Mouse (Mus musculus): ENCODE measurements at regions not wholly inside any gene's neighbourhood (a gene's known extent, or its start where the extent isn't known, plus 50 kb on each side); places are given as distances from the start of the nearest gene placed in this dataset.

DNA sequence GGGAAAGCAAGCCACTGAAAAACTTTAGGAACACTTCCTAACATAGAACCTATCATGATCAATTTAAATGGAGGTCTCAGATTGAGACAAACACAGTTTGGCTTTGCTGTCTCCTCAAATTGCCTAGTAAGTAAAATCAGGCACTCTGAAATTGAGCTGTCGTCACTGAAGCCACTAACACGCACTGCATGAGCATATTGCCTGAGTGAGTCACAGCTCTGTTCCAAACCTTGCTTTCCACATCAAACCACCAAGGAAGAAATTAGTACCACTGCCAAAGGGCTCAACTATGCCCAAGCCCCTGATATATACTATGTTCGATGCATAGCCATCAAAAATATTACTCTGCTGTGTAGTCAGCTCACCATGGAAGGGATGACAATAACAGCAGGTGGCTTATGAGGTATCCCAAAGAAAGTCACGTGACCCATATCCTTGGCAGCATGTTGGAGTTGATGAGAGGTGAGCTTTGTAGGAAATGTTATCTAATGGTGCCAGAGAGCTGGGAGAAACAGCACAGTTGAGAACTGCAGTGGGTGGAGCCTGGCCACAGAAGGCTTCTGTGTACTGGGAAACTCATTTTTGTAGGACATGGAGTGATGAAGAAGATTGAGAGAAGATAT is 663.4 kb downstream of the Pdcd6ip start:
- H3K27me3 ChIP-seq (ENCODE audit: control insufficient read depth, insufficient read depth, low read depth, low read length): no peaks in the 10 kb centered on the region
- H3K36me3 ChIP-seq (ENCODE audit: control insufficient read depth, insufficient read depth, low read length): no peaks in the 10 kb centered on the region
- WGBS: 86% methylated on average over 4 of the region's 4 CpGs
- no peak overlapping the region for H3K27ac ChIP-seq (ENCODE audit: low read length)
- H3K4me3 ChIP-seq (ENCODE audit: low read depth, low read length): no peak overlapping the region
- ATAC-seq: no peak
- H3K9me3 ChIP-seq (replicated peaks; ENCODE audit: control insufficient read depth, low read length, poor library complexity, severe bottlenecking): no peaks in the 10 kb centered on the region
- H3K4me1 ChIP-seq (ENCODE audit: control insufficient read depth, insufficient read depth, low read length): no peaks in the 10 kb centered on the region
- no peak overlapping the region for H3K4me2 ChIP-seq (ENCODE audit: low read length)
- no peak overlapping the region for H3K9ac ChIP-seq (ENCODE audit: low read depth, low read length)

- no peak overlapping the region for H3K9ac ChIP-seq (ENCODE audit: low read depth, low read length)
- 88% methylated on average over 6 of the region's 6 CpGs for WGBS
Observed at GRCm38 (mm10) chr9:113040885-113041284, 667.2 kb downstream of the Pdcd6ip start.

DNA sequence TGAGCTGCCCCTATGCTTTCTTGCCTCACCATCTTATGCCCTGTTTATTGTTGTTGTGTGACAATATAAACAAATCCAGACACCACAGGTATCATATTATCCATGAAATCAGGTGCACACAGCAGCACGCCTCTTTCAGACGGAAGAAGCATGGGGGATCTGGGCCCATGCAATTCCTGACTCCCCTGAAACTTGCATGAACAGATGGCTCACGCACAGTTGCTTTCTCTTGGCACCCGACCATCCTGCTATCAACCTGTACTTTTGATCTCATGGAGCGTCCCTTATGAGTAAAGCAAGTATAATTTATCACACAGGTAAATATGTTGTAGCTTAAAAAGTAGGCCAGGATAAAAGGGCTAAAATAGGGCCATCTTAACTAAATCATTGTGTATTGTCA is 674.1 kb downstream of the Pdcd6ip start:
- Histone ChIP-seq H3K36me3 (ENCODE audit: control insufficient read depth, insufficient read depth, low read length) (no peaks in the 10 kb centered on the region), H3K9ac (ENCODE audit: low read depth, low read length) (no peak overlapping the region), H3K4me1 (ENCODE audit: control insufficient read depth, insufficient read depth, low read length) (no peaks in the 10 kb centered on the region), H3K27me3 (ENCODE audit: control insufficient read depth, insufficient read depth, low read depth, low read length) (no peaks in the 10 kb centered on the region), H3K9me3 (replicated peaks; ENCODE audit: control insufficient read depth, low read length, poor library complexity, severe bottlenecking) (no peaks in the 10 kb centered on the region), H3K27ac (ENCODE audit: low read length) (no peak overlapping the region), H3K4me2 (ENCODE audit: low read length) (no peak overlapping the region), H3K4me3 (ENCODE audit: low read depth, low read length) (no peak overlapping the region)
- 73% methylated on average over 5 of the region's 5 CpGs for WGBS
- ATAC-seq: no peak

More at GRCm38 (mm10) chr9:113040885-113041284, 667.2 kb downstream of the Pdcd6ip start:
- H3K27me3 ChIP-seq (ENCODE audit: control insufficient read depth, insufficient read depth, low read depth, low read length): no peaks in the 10 kb centered on the region
- H3K4me1 ChIP-seq (ENCODE audit: control insufficient read depth, insufficient read depth, low read length): no peaks in the 10 kb centered on the region
- no peak overlapping the region for H3K4me3 ChIP-seq (ENCODE audit: low read depth, low read length)
- no peaks in the 10 kb centered on the region for H3K9me3 ChIP-seq (replicated peaks; ENCODE audit: control insufficient read depth, low read length, poor library complexity, severe bottlenecking)
- no peak for ATAC-seq
- no peak overlapping the region for H3K4me2 ChIP-seq (ENCODE audit: low read length)
- H3K36me3 ChIP-seq (ENCODE audit: control insufficient read depth, insufficient read depth, low read length): no peaks in the 10 kb centered on the region
- no peak overlapping the region for H3K27ac ChIP-seq (ENCODE audit: low read length)

DNA sequence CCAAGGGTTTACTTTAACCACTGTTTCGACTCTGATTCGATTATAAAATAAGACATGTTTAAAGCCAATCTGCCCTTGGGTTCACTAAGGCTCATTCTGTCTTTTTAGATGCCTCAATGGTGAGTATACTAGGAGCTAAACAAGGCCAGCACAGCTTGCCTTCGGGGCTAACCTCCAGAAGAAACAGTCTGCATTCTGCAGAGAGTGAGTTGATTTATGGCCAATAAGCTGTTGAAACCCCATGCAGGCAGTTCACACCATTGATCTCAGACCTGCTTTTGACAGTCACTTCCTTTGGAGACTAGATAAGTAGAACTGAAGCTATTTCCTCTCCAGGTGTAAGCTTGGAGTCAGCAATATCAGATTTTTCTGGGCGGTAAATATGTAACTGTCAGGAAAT is 679.0 kb downstream of the Pdcd6ip start:
- Histone ChIP-seq H3K27me3 (ENCODE audit: control insufficient read depth, insufficient read depth, low read depth, low read length) (no peaks in the 10 kb centered on the region), H3K9ac (ENCODE audit: low read depth, low read length) (no peak overlapping the region), H3K36me3 (ENCODE audit: control insufficient read depth, insufficient read depth, low read length) (no peaks in the 10 kb centered on the region), H3K4me2 (ENCODE audit: low read length) (no peak overlapping the region), H3K9me3 (replicated peaks; ENCODE audit: control insufficient read depth, low read length, poor library complexity, severe bottlenecking) (no peaks in the 10 kb centered on the region), H3K27ac (ENCODE audit: low read length) (no peak overlapping the region), H3K4me3 (ENCODE audit: low read depth, low read length) (no peak overlapping the region), H3K4me1 (ENCODE audit: control insufficient read depth, insufficient read depth, low read length) (no peaks in the 10 kb centered on the region)
- no peak for ATAC-seq
- 84% methylated on average over 4 of the region's 4 CpGs for WGBS

DNA sequence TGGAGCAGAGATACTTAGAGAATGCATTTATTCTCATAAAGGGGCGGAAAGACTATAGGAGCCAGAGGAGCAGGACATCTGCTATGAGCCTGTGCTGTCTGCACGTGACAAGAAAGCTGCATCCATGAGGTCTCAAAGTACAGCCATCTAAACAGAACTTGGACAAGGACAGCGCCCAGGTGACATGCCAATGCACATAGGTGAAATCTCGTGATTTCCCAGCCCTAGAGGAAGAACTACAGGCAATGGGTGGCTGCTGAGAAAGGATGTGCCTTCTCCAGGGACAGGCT is 681.2 kb downstream of the Pdcd6ip start:
- WGBS: 83% methylated on average over 4 of the region's 4 CpGs
- no peak for ATAC-seq

GRCm38 (mm10) chr9:113026096-113026903 is 681.8 kb downstream of the Pdcd6ip start:
- no peak overlapping the region for H3K4me3 ChIP-seq (ENCODE audit: low read depth, low read length)
- ATAC-seq: no peak
- 72% methylated on average over 4 of the region's 4 CpGs for WGBS

More for the DNA sequence above, 681.2 kb downstream of the Pdcd6ip start:
- no peaks in the 10 kb centered on the region for H3K36me3 ChIP-seq (ENCODE audit: control insufficient read depth, insufficient read depth, low read length)
- no peaks in the 10 kb centered on the region for H3K9me3 ChIP-seq (replicated peaks; ENCODE audit: control insufficient read depth, low read length, poor library complexity, severe bottlenecking)
- H3K27me3 ChIP-seq (ENCODE audit: control insufficient read depth, insufficient read depth, low read depth, low read length): no peaks in the 10 kb centered on the region
- H3K4me2 ChIP-seq (ENCODE audit: low read length): no peak overlapping the region
- H3K9ac ChIP-seq (ENCODE audit: low read depth, low read length): no peak overlapping the region
- no peak overlapping the region for H3K27ac ChIP-seq (ENCODE audit: low read length)
- H3K4me1 ChIP-seq (ENCODE audit: control insufficient read depth, insufficient read depth, low read length): no peaks in the 10 kb centered on the region
- no peak overlapping the region for H3K4me3 ChIP-seq (ENCODE audit: low read depth, low read length)

GRCm38 (mm10) chr9:113021866-113022645 is 686.0 kb downstream of the Pdcd6ip start:
- Histone ChIP-seq H3K27ac (ENCODE audit: low read length) (no peak overlapping the region), H3K27me3 (ENCODE audit: control insufficient read depth, insufficient read depth, low read depth, low read length) (no peaks in the 10 kb centered on the region)
- 75% methylated on average over 6 of the region's 6 CpGs for WGBS

More at GRCm38 (mm10) chr9:113026096-113026903, 681.8 kb downstream of the Pdcd6ip start:
- H3K9me3 ChIP-seq (replicated peaks; ENCODE audit: control insufficient read depth, low read length, poor library complexity, severe bottlenecking): no peaks in the 10 kb centered on the region
- no peak overlapping the region for H3K4me2 ChIP-seq (ENCODE audit: low read length)
- H3K36me3 ChIP-seq (ENCODE audit: control insufficient read depth, insufficient read depth, low read length): no peaks in the 10 kb centered on the region
- no peak overlapping the region for H3K9ac ChIP-seq (ENCODE audit: low read depth, low read length)
- no peaks in the 10 kb centered on the region for H3K27me3 ChIP-seq (ENCODE audit: control insufficient read depth, insufficient read depth, low read depth, low read length)
- no peaks in the 10 kb centered on the region for H3K4me1 ChIP-seq (ENCODE audit: control insufficient read depth, insufficient read depth, low read length)
- no peak overlapping the region for H3K27ac ChIP-seq (ENCODE audit: low read length)

DNA sequence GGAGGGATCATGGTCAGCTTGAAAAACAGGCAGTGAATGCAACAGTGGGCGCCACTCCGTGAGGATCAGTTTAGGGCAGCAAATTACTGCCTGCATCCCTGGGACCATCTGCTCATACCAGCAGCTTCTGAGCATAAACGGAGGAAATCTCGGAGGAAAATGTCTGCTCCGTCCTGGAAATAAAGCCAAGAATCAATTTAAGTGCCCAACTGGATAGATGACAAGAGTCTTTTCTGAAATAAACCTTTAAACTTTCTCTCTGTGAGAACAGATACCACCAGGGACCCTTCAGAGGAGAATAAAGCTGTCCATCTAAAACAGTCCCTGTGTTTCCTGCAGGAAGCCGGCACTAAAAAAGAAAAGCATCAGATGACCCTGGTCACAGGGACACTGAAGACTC is 688.5 kb downstream of the Pdcd6ip start:
- Histone ChIP-seq H3K27me3 (ENCODE audit: control insufficient read depth, insufficient read depth, low read depth, low read length) (no peaks in the 10 kb centered on the region), H3K4me2 (ENCODE audit: low read length) (no peak overlapping the region), H3K4me3 (ENCODE audit: low read depth, low read length) (no peak overlapping the region), H3K4me1 (ENCODE audit: control insufficient read depth, insufficient read depth, low read length) (no peaks in the 10 kb centered on the region), H3K9me3 (replicated peaks; ENCODE audit: control insufficient read depth, low read length, poor library complexity, severe bottlenecking) (no peaks in the 10 kb centered on the region), H3K27ac (ENCODE audit: low read length) (no peak overlapping the region; the same call in 1 of the 2 replicates), H3K36me3 (ENCODE audit: control insufficient read depth, insufficient read depth, low read length) (no peaks in the 10 kb centered on the region), H3K9ac (ENCODE audit: low read depth, low read length) (no peak overlapping the region)
- no peak for ATAC-seq
- 59% methylated on average over 6 of the region's 6 CpGs for WGBS

More at GRCm38 (mm10) chr9:113021866-113022645, 686.0 kb downstream of the Pdcd6ip start:
- ATAC-seq: no peak
- H3K9ac ChIP-seq (ENCODE audit: low read depth, low read length): no peak overlapping the region
- no peak overlapping the region for H3K4me3 ChIP-seq (ENCODE audit: low read depth, low read length)
- H3K9me3 ChIP-seq (replicated peaks; ENCODE audit: control insufficient read depth, low read length, poor library complexity, severe bottlenecking): no peaks in the 10 kb centered on the region
- no peaks in the 10 kb centered on the region for H3K4me1 ChIP-seq (ENCODE audit: control insufficient read depth, insufficient read depth, low read length)
- no peaks in the 10 kb centered on the region for H3K36me3 ChIP-seq (ENCODE audit: control insufficient read depth, insufficient read depth, low read length)
- no peak overlapping the region for H3K4me2 ChIP-seq (ENCODE audit: low read length)

- Histone ChIP-seq H3K4me1 (ENCODE audit: control insufficient read depth, insufficient read depth, low read length) (no peaks in the 10 kb centered on the region), H3K27ac (ENCODE audit: low read length) (no peak overlapping the region), H3K36me3 (ENCODE audit: control insufficient read depth, insufficient read depth, low read length) (no peaks in the 10 kb centered on the region), H3K9me3 (replicated peaks; ENCODE audit: control insufficient read depth, low read length, poor library complexity, severe bottlenecking) (no peaks in the 10 kb centered on the region), H3K27me3 (ENCODE audit: control insufficient read depth, insufficient read depth, low read depth, low read length) (no peaks in the 10 kb centered on the region), H3K9ac (ENCODE audit: low read depth, low read length) (no peak overlapping the region), H3K4me2 (ENCODE audit: low read length) (no peak overlapping the region), H3K4me3 (ENCODE audit: low read depth, low read length) (no peak overlapping the region)
- no peak for ATAC-seq
- 87% methylated on average over 4 of the region's 4 CpGs for WGBS
Observed at GRCm38 (mm10) chr9:113008106-113008505, 700.0 kb downstream of the Pdcd6ip start.

Data from midbrain, embryonic 16.5 days (tissue).